Mouse (Mus musculus) mouse embryonic stem cell (cell line): ENCODE measurements at regions not wholly inside any gene's neighbourhood (a gene's known extent, or its start where the extent isn't known, plus 50 kb on each side); places are given as distances from the start of the nearest gene placed in this dataset.

Experiments used
- in situ Hi-C, 2 experiments: fragments of 300-500 bp; cut with MboI; formaldehyde crosslinking; loops; 1 replicate in 1 of 2; 3 replicates in 1 of 2; pipeline ENCODE4 v1.14.3; 2019 to 2020; ENCODE audit warnings: low sequenced_read_pairs in 2 of 2, low pct_unique_long_range_greater_than_20kb in 1 of 2, mixed read lengths in 1 of 2; ENCODE audit not compliant: unreplicated experiment in 1 of 2

- in situ Hi-C loops: no loop called here
Measured at GRCm38 (mm10) chr1:51697265-51698192, 218.3 kb downstream of the Myo1b start.

DNA sequence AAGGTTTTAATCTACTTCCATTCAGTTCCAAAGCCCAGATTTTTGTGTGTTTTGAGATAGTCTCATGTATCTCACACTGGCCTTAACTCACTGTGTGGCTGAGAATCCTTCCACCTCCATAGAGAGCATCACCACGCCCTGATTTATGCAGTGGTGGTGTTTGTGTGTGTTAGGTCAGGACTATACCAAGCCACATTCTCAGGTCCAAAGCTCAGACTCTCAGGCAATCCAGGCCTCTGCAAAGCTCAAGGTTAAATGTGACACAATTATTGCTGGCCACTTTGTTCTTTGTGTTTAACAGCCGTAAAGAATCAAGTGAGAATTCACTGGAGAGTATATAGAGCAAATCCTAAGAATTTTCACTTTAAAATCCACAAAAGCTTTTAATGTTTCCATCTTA is 218.2 kb upstream of the Nabp1 start:
- in situ Hi-C loops: no loop called here

DNA sequence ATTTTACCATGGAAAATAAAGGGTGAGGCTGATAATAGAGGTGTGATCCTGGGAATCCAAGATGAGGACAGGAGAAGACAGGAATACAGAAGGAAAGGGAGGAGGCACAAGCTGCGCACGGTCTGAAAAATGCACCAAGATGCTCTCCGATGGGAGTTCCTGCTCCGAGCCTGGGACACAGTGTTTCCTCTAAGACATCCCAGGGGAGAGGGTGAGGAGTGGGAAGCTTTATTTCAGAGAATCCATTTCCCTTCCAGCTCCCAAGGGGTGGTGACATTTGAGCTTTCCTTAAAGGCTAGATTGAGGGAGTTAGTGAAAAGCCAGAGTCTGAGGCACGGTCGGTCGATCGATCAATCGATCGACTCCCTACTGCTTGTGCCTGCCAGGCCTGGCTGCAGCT is 212.7 kb upstream of the Nabp1 start:
- in situ Hi-C loops: no loop called here

- in situ Hi-C loops: no loop called here
Measured at GRCm38 (mm10) chr1:51689461-51690223, 211.4 kb upstream of the Nabp1 start.

GRCm38 (mm10) chr1:51688946-51689345 is 210.7 kb upstream of the Nabp1 start:
- in situ Hi-C loops: no loop called here

GRCm38 (mm10) chr1:51688224-51688545 is 210.0 kb upstream of the Nabp1 start:
- in situ Hi-C loops: no loop called here

DNA sequence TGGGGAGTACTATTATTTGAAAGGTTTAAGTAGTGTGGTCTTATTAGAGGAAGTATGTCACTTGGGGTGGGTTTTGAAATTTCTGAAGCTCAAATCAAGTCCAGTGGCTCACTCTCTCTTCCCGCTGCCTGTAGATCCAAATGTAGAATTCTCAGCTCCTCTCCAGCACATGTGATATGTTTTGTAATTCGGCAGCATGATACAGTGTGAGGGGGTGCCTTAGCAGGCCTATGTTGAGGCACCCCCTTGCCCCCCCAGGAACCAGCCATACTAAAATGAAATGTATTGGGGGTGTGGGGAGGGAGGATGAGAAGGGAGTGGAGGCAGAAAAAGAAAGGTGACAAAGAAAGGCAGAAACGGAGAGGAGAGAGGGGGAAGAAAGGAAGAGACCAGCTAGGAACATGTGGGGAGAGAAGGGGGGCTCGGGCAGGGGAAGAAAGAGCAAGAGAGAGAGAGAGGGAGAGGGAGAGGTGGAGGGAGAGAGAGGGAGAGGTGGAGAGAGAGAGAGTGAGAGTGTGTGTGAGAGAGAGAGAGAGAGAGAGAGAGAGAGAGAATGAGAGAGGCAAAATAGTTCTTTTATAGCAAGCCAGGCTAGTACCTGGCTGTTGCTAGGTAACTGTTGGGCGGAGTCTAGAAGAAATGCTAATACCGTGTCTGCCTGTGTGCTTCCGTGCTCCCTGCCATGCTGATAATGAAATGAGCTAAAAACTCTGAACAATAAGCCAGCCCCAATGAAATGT is 209.4 kb upstream of the Nabp1 start:
- in situ Hi-C loops: no loop called here

- in situ Hi-C loops: no loop called here
Measured at GRCm38 (mm10) chr1:51686759-51687158, 208.5 kb upstream of the Nabp1 start.

GRCm38 (mm10) chr1:51682273-51682672 is 204.0 kb upstream of the Nabp1 start:
- in situ Hi-C loops: no loop called here

DNA sequence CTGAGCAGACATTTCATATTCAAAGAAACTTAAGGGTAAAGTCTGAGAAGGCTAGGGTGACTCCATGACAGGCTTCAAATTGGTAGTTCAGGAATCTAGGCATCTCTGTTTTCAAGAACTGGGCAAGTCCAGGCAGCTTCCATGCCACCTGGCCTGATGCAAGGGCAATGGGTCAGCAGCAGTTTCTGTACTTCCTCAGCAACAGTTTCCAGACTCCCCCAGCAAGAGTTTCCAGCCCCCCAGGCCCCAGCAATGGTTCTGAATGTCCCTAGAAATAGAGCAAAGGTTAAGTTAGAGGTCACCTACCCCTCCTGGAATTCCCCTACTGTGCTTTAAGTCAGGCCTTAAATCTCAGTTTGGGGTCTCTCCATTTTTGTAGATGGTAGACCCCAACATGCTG is 203.6 kb upstream of the Nabp1 start:
- in situ Hi-C loops: no loop called here

DNA sequence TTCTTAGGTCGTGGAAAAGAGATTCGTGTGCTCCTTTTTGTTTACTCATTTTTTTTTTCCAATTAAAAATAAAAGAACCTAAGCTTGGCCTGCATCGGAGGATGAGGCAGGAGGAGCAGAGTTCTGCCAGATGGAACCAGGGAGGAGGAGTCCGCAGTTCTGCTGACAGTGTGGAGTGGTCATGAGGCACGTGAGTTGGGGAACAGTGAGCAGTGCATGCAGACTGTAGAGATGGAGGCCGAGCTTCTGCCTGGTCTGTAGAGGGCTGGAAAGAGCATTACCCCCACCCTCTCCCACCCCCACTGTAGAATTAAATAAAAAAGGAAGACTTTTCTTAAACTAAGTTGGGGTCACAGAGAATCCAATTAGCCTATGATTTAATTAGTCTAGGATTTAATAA is 202.5 kb upstream of the Nabp1 start:
- in situ Hi-C loops: no loop called here

DNA sequence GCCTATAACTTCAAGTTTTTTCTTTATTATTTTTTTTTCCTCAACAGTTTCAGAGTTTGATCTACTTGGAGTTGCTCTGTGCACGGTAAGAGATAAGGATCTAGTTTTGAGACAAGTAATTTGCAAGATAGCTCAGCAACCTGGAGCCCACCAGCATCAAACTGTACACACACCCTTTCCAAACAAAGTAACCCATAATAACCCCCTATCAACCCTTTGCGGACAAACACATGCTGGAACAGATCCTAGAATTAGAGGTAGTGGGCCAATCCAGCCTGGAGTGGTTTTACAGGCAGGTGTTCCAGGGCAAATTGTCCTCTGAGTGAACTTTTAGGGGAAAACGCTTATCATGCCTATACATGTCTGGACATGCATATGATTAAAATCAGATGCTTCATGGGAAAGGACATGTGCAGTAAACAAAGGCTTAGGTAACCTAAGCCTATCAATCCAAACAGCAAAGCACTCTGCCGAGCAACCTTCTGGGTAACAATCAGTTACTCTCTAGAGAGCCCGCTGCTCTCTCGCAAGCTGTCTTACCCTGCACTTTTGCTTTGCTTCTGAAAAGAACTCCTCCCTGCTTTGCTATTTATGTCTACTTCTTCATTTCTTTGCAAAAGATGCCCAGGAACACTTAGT is 200.2 kb upstream of the Nabp1 start:
- in situ Hi-C loops: no loop called here

- in situ Hi-C loops: no loop called here
Measured at GRCm38 (mm10) chr1:51677802-51678201, 199.6 kb upstream of the Nabp1 start.

- in situ Hi-C loops: no loop called here
Measured at GRCm38 (mm10) chr1:51671691-51672090, 193.5 kb upstream of the Nabp1 start.

DNA sequence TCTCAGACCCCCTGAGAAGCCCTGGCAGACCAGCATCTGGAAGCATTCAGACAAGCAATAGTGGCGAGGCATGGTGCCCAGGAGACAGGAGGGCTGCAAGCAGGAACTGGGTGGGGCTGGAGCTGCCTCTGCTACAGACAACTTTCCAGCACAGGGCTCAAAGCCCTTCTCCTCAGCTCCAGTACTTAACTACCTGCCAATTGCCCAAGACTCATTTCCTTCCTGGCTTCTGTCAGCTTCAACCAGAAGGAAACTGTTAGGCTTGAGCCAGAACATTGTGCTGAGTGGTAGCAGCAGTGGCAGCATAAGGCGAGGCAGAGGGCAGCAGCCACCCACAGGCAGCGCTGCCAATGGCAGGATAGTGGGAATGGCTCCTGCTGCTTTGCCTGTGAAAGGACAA is 193.1 kb upstream of the Nabp1 start:
- in situ Hi-C loops: no loop called here

GRCm38 (mm10) chr1:51670009-51670408 is 191.8 kb upstream of the Nabp1 start:
- in situ Hi-C loops: no loop called here

- in situ Hi-C loops: no loop called here
Measured at GRCm38 (mm10) chr1:51668881-51669280, 190.7 kb upstream of the Nabp1 start.

- in situ Hi-C loops: no loop called here
Measured at GRCm38 (mm10) chr1:51660531-51660930, 182.3 kb upstream of the Nabp1 start.

DNA sequence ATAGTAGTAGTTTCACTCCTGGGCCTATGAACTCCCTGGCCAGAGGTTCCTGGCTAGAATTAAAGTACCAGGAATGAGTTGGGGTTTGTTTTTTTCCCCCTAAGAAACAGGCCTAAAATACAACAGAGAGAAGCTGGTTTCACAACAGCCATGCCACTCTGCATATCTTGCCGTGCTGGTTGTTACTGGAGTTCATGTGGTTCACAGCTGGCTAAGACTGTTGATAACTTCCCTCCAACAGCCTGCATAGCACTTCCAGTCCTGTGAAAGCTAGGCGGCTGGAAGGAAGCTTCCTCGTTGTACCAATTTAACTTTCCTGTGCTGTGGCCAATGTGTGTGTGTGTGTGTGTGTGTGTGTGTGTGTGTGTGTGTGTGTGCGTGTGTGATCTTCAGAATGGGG is 179.0 kb upstream of the Nabp1 start:
- in situ Hi-C loops: no loop called here
